Mouse (Mus musculus) urinary bladder, adult 2 months (tissue): Measurements from ENCODE around the gene Atp1a4. TPM values are rescaled to one million over a fixed set of nuclear protein-coding genes. Genes with fewer than 3 reads are reported as not detected.

Experiments
- DNase-seq: peaks from one replicate; pipeline ENCODE4 v3.0.0; 2022; ENCODE audit warnings: low spot score
- polyA plus RNA-seq: library from polyadenylated mRNA; depleted of rRNA; stranded (reverse); fragments of >200 nt; gene quantifications from 2 replicates; pipeline ENCODE4 v1.2.3, GENCODE M21; 2012; rRNA removed

Gene Atp1a4
- polyA plus RNA-seq, 1 experiment = not detected

DNA sequence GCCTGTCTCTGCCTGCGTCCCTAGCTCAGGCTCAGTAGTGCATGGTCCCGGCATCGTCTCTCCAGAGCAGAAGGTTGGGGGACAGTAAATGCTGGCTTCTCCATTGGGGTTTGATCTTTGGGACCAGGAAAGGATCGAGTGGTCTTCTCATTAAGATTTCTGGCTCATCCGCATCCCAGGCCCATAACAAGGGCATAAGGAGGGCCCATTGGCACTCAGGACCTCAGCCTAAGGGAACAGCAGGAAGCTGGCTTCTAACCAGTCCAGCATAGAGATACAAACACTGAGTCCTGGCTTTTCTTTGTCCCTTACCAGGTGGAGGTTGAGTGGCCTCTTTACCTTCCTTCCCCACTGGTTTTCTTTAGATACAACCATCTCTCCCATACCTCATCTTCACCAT, 60.4 kb downstream of the Atp1a4 start:
- DNase-seq = no peak

DNA sequence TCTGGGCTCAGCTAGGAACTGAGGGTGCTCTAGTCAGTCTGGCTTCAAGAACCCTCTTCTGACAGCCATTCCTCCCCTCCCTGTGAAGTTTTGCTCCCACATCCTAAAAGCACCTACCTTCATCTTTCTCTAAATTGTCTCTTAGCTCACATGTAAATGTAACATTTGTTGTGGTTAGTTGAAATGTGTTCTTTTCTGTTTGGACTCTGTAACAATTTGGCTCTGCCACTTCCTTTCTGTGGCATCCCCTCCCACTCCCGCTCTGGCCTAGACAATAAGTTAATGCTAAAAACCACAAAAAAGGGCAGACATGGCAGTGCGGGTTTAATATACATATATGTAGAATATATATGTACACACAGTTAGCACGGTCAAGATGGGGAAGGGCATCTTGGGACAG, 61.1 kb downstream of the Atp1a4 start:
- DNase-seq = no peak

DNA sequence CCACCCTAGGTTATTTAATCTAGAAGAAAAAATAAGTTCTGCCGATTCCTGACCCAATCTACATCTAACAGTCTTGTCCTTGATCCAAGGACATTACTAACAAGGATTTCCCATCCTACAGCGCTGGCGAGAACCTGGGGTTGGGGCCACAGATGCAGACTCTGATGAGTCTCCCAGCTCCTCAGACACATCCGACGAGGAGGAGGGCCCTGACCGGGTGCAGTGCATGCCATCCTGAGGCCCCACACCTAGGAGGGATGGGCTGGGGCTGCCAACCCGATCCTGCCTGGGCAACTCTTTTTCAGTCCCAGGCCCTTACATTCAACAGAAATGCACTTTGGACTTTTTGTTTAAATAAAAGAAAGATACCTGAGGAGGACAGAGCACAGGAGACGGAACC, 63.8 kb downstream of the Atp1a4 start:
- DNase-seq = no peak

DNA sequence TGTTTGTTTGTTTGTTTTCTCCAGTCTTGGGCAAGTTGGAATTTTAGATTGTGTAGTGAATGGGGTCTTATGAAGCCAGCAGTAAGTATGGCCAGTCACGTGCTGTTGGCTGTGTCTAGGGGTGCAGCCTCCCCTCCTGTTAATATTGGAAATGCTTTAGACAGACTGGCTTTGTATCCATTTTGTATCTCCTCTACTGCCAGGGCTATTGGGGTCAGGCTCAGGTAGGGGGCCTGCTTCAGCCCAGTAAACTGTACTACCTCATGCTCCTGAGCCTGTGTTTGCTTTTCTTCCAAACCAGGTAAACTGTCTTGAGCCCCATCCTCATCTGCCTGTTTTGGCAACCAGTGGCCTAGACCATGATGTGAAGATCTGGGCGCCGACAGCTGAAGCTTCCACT, 66.0 kb downstream of the Atp1a4 start:
- DNase-seq = no peak

DNA sequence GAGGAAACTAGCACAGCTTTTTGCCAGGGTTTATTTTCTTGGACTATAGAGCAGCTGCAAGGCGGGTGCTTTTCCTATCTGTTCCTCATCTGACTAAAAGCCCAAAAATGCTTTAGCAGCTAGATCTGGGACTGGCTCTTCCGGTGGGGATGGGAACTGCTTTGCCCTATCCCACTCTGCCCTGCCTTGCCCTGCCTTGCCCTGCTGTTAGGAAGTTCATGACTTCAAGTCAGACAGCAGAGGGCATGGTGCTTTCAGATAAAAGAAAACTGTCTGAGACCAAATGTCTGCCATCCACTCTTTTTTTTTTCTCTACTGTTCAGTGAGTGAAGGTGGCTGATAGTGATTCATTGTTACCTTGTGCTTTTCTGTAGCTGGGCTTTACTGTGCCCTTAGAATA, 66.6 kb downstream of the Atp1a4 start:
- no peak for DNase-seq

DNA sequence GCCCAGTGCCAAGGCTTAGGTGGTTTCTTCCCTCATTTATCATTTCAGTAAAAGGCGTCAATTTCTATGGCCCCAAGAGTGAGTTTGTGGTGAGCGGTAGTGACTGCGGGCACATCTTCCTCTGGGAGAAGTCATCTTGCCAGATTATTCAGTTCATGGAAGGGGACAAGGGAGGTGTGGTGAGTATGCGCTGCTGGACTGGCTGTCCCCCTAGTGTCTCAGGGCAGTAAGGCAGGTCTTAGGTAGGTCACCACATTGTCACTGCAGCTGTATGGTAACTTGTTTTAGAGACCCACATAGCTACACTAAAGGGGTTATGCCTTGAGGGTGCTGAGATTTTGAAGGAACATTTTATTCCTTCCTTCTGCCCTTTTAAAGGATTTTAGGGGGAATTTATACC, 69.3 kb downstream of the Atp1a4 start:
- DNase-seq = no peak

DNA sequence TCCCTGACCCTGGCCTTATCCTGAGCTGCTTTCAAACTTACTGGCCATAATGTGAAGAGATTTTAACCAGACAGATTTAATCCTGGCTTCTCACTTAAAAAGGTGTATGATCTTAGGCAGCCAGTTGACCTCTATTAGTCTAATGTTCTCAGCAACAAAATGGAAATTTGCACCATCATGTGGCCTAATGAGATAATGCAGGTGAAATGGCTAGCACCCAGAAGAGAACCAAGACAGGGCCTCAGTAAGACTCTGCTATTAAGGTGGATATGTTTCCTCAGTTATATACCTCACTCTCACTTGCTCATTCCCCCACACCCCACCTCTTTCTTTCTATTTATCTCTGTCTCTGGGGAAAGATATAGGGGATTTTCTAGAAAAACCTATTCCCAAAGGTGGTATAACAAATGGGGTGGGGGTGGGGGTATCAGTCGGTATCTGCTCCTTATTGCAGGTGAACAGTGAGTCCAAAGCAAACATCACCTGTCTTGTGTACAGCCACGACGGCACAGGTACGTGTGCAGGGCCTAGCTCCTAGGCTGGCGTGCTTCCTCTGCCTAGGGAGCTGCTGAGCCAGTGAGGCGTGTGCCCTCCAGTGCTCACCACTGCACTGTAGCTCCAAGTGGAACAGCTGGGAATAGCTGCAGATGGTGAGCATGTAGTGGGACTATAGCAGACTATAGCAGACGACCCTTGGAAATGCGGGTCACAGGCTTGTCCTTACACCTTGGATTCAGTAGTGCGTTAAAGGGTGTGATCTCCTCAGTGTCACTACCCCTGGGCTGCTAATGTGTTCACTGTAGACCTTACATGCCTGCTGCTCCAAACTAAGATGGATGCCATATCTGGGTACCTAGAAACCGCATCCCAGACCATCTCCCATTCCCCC, 71.6 kb downstream of the Atp1a4 start:
- no peak for DNase-seq

DNA sequence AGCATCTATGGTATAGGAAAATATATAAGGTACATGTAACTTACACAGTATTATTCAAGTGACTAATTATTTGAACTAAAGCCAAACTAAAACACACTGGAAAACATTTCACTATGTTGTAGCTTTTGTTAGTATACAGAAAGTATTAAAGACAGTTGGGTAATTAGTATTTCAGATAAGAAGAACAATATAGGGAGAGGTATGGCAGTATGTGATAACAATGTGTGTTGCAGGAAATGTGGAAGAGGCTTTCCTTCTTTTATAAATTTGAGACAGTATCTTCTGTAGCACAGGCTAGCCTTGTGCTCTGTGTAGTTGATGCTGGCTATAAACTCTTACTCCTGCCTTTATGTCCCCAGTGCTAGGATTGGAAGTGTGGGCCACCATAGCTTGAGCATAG, 74.3 kb downstream of the Atp1a4 start:
- no peak for DNase-seq

DNA sequence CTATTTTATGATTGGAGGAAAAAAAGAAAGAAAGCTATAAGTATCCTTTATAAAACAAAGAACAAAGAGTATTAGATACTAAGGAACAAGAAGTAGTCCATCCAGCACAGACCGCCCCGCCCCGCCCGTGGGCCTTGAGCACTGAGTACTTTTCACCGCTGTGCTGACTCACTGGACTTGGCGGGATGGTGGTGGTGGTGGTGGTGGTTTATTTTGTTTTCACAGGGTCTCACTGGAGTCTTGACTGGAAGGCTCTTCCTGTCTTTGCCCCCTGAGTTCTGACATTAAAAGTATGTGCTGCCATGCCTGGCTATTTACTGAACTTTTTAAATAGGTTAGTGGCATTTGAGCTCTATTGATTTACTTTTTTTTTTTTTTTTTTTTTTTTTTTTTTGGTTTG, 75.2 kb downstream of the Atp1a4 start:
- no peak for DNase-seq

DNA sequence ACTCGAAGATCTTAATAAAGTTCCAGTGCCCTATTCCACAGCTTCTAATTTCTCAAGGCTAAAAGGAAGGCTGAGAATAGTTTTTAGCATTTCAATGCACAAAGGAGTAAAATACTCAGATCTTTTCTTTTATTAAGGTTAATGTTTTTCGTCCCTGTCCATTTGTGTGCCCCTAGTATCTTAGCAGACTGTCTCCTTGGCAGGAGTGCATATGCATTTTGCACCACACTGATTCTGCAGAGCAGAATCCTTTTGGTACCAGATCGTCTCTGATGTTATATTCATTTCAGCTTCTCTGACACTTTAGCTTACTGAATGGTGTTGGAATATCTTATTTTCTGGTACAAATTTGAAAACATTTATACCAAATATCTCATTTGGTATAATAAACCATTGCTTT, 76.4 kb downstream of the Atp1a4 start:
- DNase-seq = no peak

DNA sequence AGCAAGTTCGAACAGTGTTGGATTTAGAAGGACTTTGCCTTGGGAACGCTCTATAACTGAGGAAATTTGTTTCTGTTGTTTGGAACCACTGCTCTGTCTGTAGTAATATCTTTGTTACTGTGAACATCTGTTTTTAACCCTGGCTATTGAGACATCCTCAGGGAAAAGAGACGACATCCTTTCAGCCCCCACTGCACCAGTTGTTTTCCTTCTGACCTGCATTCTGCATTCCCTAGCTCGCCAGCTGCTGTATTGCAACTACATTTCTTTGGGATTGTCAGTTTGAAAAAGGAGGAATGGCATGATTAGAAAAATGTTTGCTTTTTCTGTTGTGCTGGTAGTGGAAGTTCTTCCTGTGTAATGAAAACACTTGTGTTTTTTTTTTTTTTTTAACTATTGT, 77.3 kb downstream of the Atp1a4 start:
- no peak for DNase-seq

DNA sequence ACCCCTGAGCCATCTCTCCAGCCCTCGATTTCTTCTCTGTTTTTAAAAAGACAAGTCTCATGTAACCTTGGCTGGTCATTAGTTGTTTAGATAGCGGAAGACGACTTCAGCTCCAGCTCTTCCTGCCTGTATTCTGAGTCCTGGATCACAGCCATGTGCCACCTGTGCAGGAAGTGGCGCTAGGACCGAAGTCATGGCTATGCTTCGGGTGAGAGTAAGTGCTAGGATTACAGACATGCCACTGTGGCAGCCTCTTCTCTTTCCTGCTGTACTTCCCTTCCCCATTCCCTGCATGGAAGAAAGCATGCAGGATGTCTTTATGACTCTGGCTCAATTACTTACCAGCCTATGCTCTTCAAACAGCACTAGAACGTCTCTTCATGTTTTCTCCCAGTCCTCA, 79.1 kb downstream of the Atp1a4 start:
- no peak for DNase-seq

DNA sequence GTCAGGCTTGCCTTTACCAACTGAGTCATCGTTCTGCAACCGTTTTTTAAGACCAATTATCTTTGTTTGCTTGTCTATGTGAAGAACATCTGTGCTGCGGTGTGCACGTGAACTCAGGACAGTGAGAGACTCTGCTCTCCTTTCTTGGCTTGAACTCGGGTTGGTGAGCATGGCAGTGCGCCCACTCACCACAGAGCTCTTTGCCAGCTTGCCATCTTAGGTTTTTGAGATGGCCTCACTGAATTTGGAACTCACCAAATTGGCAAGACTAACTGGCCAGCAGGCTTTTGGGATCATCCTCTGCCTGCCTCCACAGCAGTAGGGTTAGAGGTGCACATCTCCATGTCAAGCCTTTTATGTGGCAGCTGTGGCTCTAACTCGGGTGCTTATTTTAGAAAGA, 80.4 kb downstream of the Atp1a4 start:
- DNase-seq = no peak

Other genes starting within 250 kb of the Atp1a4 start
- 3.7 and 6.4 TPM in 2 replicates for gene Vangl2, start 230.0 kb downstream of the Atp1a4 start, polyA plus RNA-seq
- not detected in 2 replicates for gene Nhlh1, start 200.8 kb downstream of the Atp1a4 start, polyA plus RNA-seq
- 84.9 and 135 TPM in 2 replicates for gene Copa, start 175.9 kb downstream of the Atp1a4 start, polyA plus RNA-seq
- gene Ncstn, start 175.6 kb downstream of the Atp1a4 start, polyA plus RNA-seq = 94.8 and 100.0 TPM in 2 replicates
- gene Pex19, start 131.7 kb downstream of the Atp1a4 start, polyA plus RNA-seq = 89.4 and 89.6 TPM in 2 replicates
- gene Dcaf8, start 110.3 kb downstream of the Atp1a4 start, polyA plus RNA-seq = 115 and 118 TPM in 2 replicates
- gene Pea15a, start 51.6 kb downstream of the Atp1a4 start, polyA plus RNA-seq = 165 and 166 TPM in 2 replicates
- 3.2 and 3.3 TPM in 2 replicates for gene Casq1, start 38.5 kb downstream of the Atp1a4 start, polyA plus RNA-seq
- gene Igsf8, start 3.2 kb upstream of the Atp1a4 start, polyA plus RNA-seq = 54.7 and 60.0 TPM in 2 replicates
- 44.1 and 57.0 TPM in 2 replicates for gene Atp1a2, start 39.6 kb upstream of the Atp1a4 start, polyA plus RNA-seq
- gene Kcnj9, start 70.9 kb upstream of the Atp1a4 start, polyA plus RNA-seq = 0.04 and 0.23 TPM in 2 replicates
- gene Kcnj10, start 82.8 kb upstream of the Atp1a4 start, polyA plus RNA-seq = 0.39 and 0.52 TPM in 2 replicates
- gene Pigm, start 118.1 kb upstream of the Atp1a4 start, polyA plus RNA-seq = 10.3 and 11.5 TPM in 2 replicates
- 5.1 and 6.9 TPM in 2 replicates for gene Slamf9, start 216.9 kb upstream of the Atp1a4 start, polyA plus RNA-seq
- 12.5 and 14.1 TPM in 2 replicates for gene Igsf9, start 223.4 kb upstream of the Atp1a4 start, polyA plus RNA-seq
- 139 and 175 TPM in 2 replicates for gene Tagln2, start 241.6 kb upstream of the Atp1a4 start, polyA plus RNA-seq